15 mouse cellular contexts compared by ENCODE assay signal in genomic region chr5:38136247-38136646, GRCm38 (mm10). TPM values are rescaled to one million over a fixed set of nuclear protein-coding genes. Genes with fewer than 3 reads are reported as not detected.
DNase-seq lines count a peak whose midpoint lies in the region; ATAC-seq and TF ChIP-seq lines count a peak whose summit lies in the region.
"Had no signal": no experiment of that assay in that cellular context is flagged by ENCODE, and none has a peak within 500 bp of the region (broad histone marks: within the 10 kb centered on the region; RNA-seq: fewer than 3 reads in every experiment).

No protein-coding gene starts in this region.

- no peaks in the 10 kb centered on the region for H3K4me1 ChIP-seq in forebrain, embryonic 15.5 days
- H3K4me1 ChIP-seq in forebrain, embryonic 14.5 days (ENCODE audit: control insufficient read depth, insufficient read depth, low read length): no peaks in the 10 kb centered on the region
- no peaks in the 10 kb centered on the region for H3K4me1 ChIP-seq in liver, postnatal 0 days (ENCODE audit: insufficient read depth)
- no peaks in the 10 kb centered on the region for H3K4me1 ChIP-seq in liver, embryonic 11.5 days (replicated peaks; ENCODE audit: control insufficient read depth, insufficient read depth, low read length)
- H3K4me1 ChIP-seq in kidney, embryonic 14.5 days (ENCODE audit: control insufficient read depth, insufficient read depth, low read length): no peaks in the 10 kb centered on the region
- no peaks in the 10 kb centered on the region for H3K4me1 ChIP-seq in midbrain, postnatal 0 days (ENCODE audit: insufficient read depth, low read length)
- no peaks in the 10 kb centered on the region for H3K4me1 ChIP-seq in thymus, adult 2 months (replicated peaks; ENCODE audit: control insufficient read depth, insufficient read depth, low read length)

- H3K27me3 ChIP-seq in forebrain, embryonic 15.5 days: no peaks in the 10 kb centered on the region
- no peaks in the 10 kb centered on the region for H3K27me3 ChIP-seq in forebrain, embryonic 14.5 days (replicated peaks; ENCODE audit: control insufficient read depth, insufficient read depth, low read length)
- H3K27me3 ChIP-seq in liver, postnatal 0 days (ENCODE audit: insufficient read depth, low read length): no peaks in the 10 kb centered on the region
- no peaks in the 10 kb centered on the region for H3K27me3 ChIP-seq in liver, embryonic 11.5 days (replicated peaks; ENCODE audit: control insufficient read depth, insufficient read depth, low read length)
- no peaks in the 10 kb centered on the region for H3K27me3 ChIP-seq in kidney, embryonic 14.5 days (ENCODE audit: control insufficient read depth, insufficient read depth, low read length)
- no peaks in the 10 kb centered on the region for H3K27me3 ChIP-seq in midbrain, postnatal 0 days (ENCODE audit: insufficient read depth, low read length)
- H3K27me3 ChIP-seq in thymus, adult 2 months (ENCODE audit: control insufficient read depth, insufficient read depth, low read length): no peaks in the 10 kb centered on the region
- H3K27me3 ChIP-seq: CH12.LX; limb, embryonic 13.5 days had no signal

- no peak overlapping the region for H3K9ac ChIP-seq in forebrain, embryonic 15.5 days (replicated peaks)
- no peak overlapping the region for H3K9ac ChIP-seq in forebrain, embryonic 14.5 days (ENCODE audit: low read length)
- H3K9ac ChIP-seq in liver, postnatal 0 days (replicated peaks): no peak overlapping the region
- H3K9ac ChIP-seq in liver, embryonic 11.5 days (ENCODE audit: low read depth, low read length): no peak overlapping the region
- H3K9ac ChIP-seq in kidney, embryonic 14.5 days (ENCODE audit: low read depth, low read length): no peak overlapping the region
- H3K9ac ChIP-seq in midbrain, postnatal 0 days (replicated peaks; ENCODE audit: low read length, poor library complexity, severe bottlenecking): no peak overlapping the region
- H3K9ac ChIP-seq: limb, embryonic 13.5 days had no signal

- no peak for DNase-seq in forebrain, embryonic 14.5 days (ENCODE audit: low spot score)
- DNase-seq in liver, postnatal 0 days: no peak
- no peak for DNase-seq in liver, embryonic 11.5 days (ENCODE audit: low spot score)
- DNase-seq in midbrain, postnatal 0 days (ENCODE audit: low spot score): no peak
- no peak for DNase-seq in cerebellum, postnatal 14 days
- DNase-seq in thymus, adult 2 months: no peak
- DNase-seq: adrenal gland, postnatal 14 days; cerebellum, adult 2 months; right cerebral cortex, adult 18-20 months; spleen, adult 18-20 months; thymus, postnatal 14 days had no signal

- H3K27ac ChIP-seq in forebrain, embryonic 15.5 days (replicated peaks): no peak overlapping the region
- no peak overlapping the region for H3K27ac ChIP-seq in forebrain, embryonic 14.5 days (ENCODE audit: low read depth, low read length)
- H3K27ac ChIP-seq in liver, postnatal 0 days (ENCODE audit: low read depth): no peak overlapping the region
- H3K27ac ChIP-seq in liver, embryonic 11.5 days (ENCODE audit: low read depth, low read length): no peak overlapping the region
- no peak overlapping the region for H3K27ac ChIP-seq in kidney, embryonic 14.5 days (ENCODE audit: low read depth, low read length)
- no peak overlapping the region for H3K27ac ChIP-seq in midbrain, postnatal 0 days (ENCODE audit: low read depth, low read length)
- H3K27ac ChIP-seq in thymus, adult 2 months (ENCODE audit: control insufficient read depth, insufficient read depth, low read length): no peak overlapping the region
- H3K27ac ChIP-seq: limb, embryonic 13.5 days had no signal

- no peak overlapping the region for H3K4me2 ChIP-seq in forebrain, embryonic 15.5 days (replicated peaks)
- no peak overlapping the region for H3K4me2 ChIP-seq in forebrain, embryonic 14.5 days (ENCODE audit: low read length)
- H3K4me2 ChIP-seq in liver, postnatal 0 days (ENCODE audit: low read depth, low read length): no peak overlapping the region
- no peak overlapping the region for H3K4me2 ChIP-seq in liver, embryonic 11.5 days
- H3K4me2 ChIP-seq in kidney, embryonic 14.5 days (replicated peaks; ENCODE audit: low read depth, low read length): no peak overlapping the region
- H3K4me2 ChIP-seq in midbrain, postnatal 0 days (ENCODE audit: low read depth, low read length, poor library complexity, severe bottlenecking): no peak overlapping the region
- H3K4me2 ChIP-seq: limb, embryonic 13.5 days had no signal

- TF ChIP-seq POLR2A in thymus, adult 2 months (IDR thresholded peaks at IDR 0.05; ENCODE audit: control insufficient read depth, extremely low read depth, insufficient read depth, low read length, poor library complexity): no peak

- peak; percentile 37; the same call in 1 of the 2 replicates for ATAC-seq in forebrain, embryonic 15.5 days (replicated peaks)
- no peak for ATAC-seq in forebrain, embryonic 14.5 days
- peak; percentile 53; the same call in 1 of the 2 replicates for ATAC-seq in liver, postnatal 0 days
- no peak for ATAC-seq in liver, embryonic 11.5 days (replicated peaks; ENCODE audit: low FRiP score)
- 0 out of 2 replicates have a peak, but pooled peaks have one; percentile 39 for ATAC-seq in kidney, embryonic 14.5 days (ENCODE audit: low FRiP score, low TSS enrichment)
- ATAC-seq in midbrain, postnatal 0 days (ENCODE audit: low FRiP score): 0 out of 2 replicates have a peak, but pooled peaks have one; percentile 14

- no peak for TF ChIP-seq EP300 in liver, postnatal 0 days (IDR thresholded peaks at IDR 0.05; ENCODE audit: low read depth)

- H3K9me3 ChIP-seq in forebrain, embryonic 15.5 days: no peaks in the 10 kb centered on the region
- no peaks in the 10 kb centered on the region for H3K9me3 ChIP-seq in forebrain, embryonic 14.5 days (replicated peaks; ENCODE audit: control insufficient read depth, low read length)
- H3K9me3 ChIP-seq in liver, postnatal 0 days (ENCODE audit: low read length): no peaks in the 10 kb centered on the region
- H3K9me3 ChIP-seq in liver, embryonic 11.5 days (ENCODE audit: control insufficient read depth, low read length): no peaks in the 10 kb centered on the region
- H3K9me3 ChIP-seq in kidney, embryonic 14.5 days (ENCODE audit: control insufficient read depth, low read length): no peaks in the 10 kb centered on the region
- no peaks in the 10 kb centered on the region for H3K9me3 ChIP-seq in midbrain, postnatal 0 days (ENCODE audit: low read length)

- no peak overlapping the region for H3K4me3 ChIP-seq in forebrain, embryonic 15.5 days
- H3K4me3 ChIP-seq in forebrain, embryonic 14.5 days (ENCODE audit: low read depth, low read length): no peak overlapping the region
- H3K4me3 ChIP-seq in liver, postnatal 0 days (ENCODE audit: low read depth, low read length): no peak overlapping the region
- no peak overlapping the region for H3K4me3 ChIP-seq in liver, embryonic 11.5 days (ENCODE audit: low read depth, low read length)
- no peak overlapping the region for H3K4me3 ChIP-seq in kidney, embryonic 14.5 days (ENCODE audit: low read length)
- H3K4me3 ChIP-seq in midbrain, postnatal 0 days (ENCODE audit: low read depth, low read length): no peak overlapping the region
- H3K4me3 ChIP-seq in thymus, adult 2 months (ENCODE audit: control insufficient read depth, insufficient read depth, low read length): no peak overlapping the region
- H3K4me3 ChIP-seq: limb, embryonic 13.5 days had no signal

- TF ChIP-seq CTCF in liver, postnatal 0 days (IDR thresholded peaks at IDR 0.05; ENCODE audit: low read depth): no peak
- no peak for TF ChIP-seq CTCF in midbrain, postnatal 0 days (IDR thresholded peaks at IDR 0.05)
- no peak for TF ChIP-seq CTCF in thymus, adult 2 months (IDR thresholded peaks at IDR 0.05; ENCODE audit: borderline replicate concordance, control insufficient read depth, extremely low read depth, insufficient read depth, low read length, poor library complexity)

- 94% methylated on average over 9 of the region's 9 CpGs for WGBS in forebrain, embryonic 15.5 days
- 94% methylated on average over 9 of the region's 9 CpGs for WGBS in forebrain, embryonic 14.5 days
- 75% methylated on average over 9 of the region's 9 CpGs for WGBS in liver, postnatal 0 days (ENCODE audit: insufficient replicate concordance)
- WGBS in liver, embryonic 11.5 days: 90% methylated on average over 9 of the region's 9 CpGs
- WGBS in kidney, embryonic 14.5 days: 93% methylated on average over 9 of the region's 9 CpGs
- WGBS in midbrain, postnatal 0 days: 95% methylated on average over 9 of the region's 9 CpGs
- WGBS in thymus, adult 2 months: 96% methylated on average over 9 of the region's 9 CpGs

- H3K36me3 ChIP-seq in forebrain, embryonic 15.5 days: peaks cover 61% of the 10 kb centered on the region
- H3K36me3 ChIP-seq in forebrain, embryonic 14.5 days (ENCODE audit: control insufficient read depth, insufficient read depth, low read length): peaks cover 68% of the 10 kb centered on the region
- 0 out of 2 replicates have a peak, but pooled peaks cover 2% of the 10 kb centered on the region for H3K36me3 ChIP-seq in liver, postnatal 0 days (replicated peaks; ENCODE audit: insufficient read depth, low read length)
- no peaks in the 10 kb centered on the region for H3K36me3 ChIP-seq in liver, embryonic 11.5 days (ENCODE audit: control insufficient read depth, insufficient read depth, low read length)
- peaks cover 23% of the 10 kb centered on the region for H3K36me3 ChIP-seq in kidney, embryonic 14.5 days (ENCODE audit: control insufficient read depth, insufficient read depth, low read length)
- peaks cover 57% of the 10 kb centered on the region for H3K36me3 ChIP-seq in midbrain, postnatal 0 days (ENCODE audit: insufficient read depth, low read length)
- no peaks in the 10 kb centered on the region for H3K36me3 ChIP-seq in thymus, adult 2 months (ENCODE audit: control insufficient read depth, insufficient read depth, low read length)

RNA-seq across cellular contexts. Expression of gene Nsg1, which starts 23.5 kb away (rescaled TPM):
- 1,162 and 1,219 TPM in 2 replicates for polyA plus RNA-seq in forebrain, embryonic 15.5 days (2015; fragmentation: Nextera tagmentation; extraction: Ambion mirVana)
- polyA plus RNA-seq in forebrain, embryonic 14.5 days (2014; fragmentation: Nextera tagmentation; extraction: Ambion mirVana): 351 and 354 TPM in 2 replicates
- 1.3 and 1.7 TPM in 2 replicates for polyA plus RNA-seq in liver, postnatal 0 days (2015; fragmentation: Nextera tagmentation; extraction: Ambion mirVana)
- 5.6 and 7.8 TPM in 2 replicates for polyA plus RNA-seq in liver, embryonic 11.5 days (2014; fragmentation: Nextera tagmentation; extraction: Ambion mirVana)
- polyA plus RNA-seq in kidney, embryonic 14.5 days (2014; fragmentation: Nextera tagmentation; extraction: Ambion mirVana): 22.3 and 38.0 TPM in 2 replicates
- total RNA-seq in midbrain, postnatal 0 days (2014; rRNA removed): 1,351 and 1,527 TPM in 2 replicates
- polyA plus RNA-seq in midbrain, postnatal 0 days (2015; fragmentation: Nextera tagmentation; extraction: Ambion mirVana): 1,877 and 1,998 TPM in 2 replicates
- 4.3 and 5.8 TPM in 2 replicates for polyA plus RNA-seq in thymus, adult 2 months (2012; rRNA removed)

Comparison
In these comparisons a context has a peak if more than half of its experiments do, and no peak if none do; other contexts are left out.
1. ATAC-seq: peak in forebrain, embryonic 15.5 days (single experiment), liver, postnatal 0 days (single experiment), kidney, embryonic 14.5 days (single experiment) and midbrain, postnatal 0 days (single experiment); none in forebrain, embryonic 14.5 days (single experiment) and liver, embryonic 11.5 days (single experiment).